Mouse (Mus musculus) ES-Bruce4 (cell line): ENCODE results near the gene Tamm41.

Source experiments
- CTCF ChIP-seq: IDR thresholded peaks from one replicate; pipeline ENCODE4 v1.8.1; 2011; ENCODE audit warnings: low read depth, low read length
- EP300 ChIP-seq: IDR thresholded peaks from 2 replicates; pipeline ENCODE4 v1.6.1; 2011; ENCODE audit warnings: low read depth, low read length; ENCODE audit not compliant: insufficient read depth
- POLR2A ChIP-seq: IDR thresholded peaks from one replicate; pipeline ENCODE4 v1.8.1; 2011; ENCODE audit warnings: low read length; ENCODE audit not compliant: insufficient read depth

GRCm38 (mm10) chr6:114967623-114968022 lies 70.1 kb downstream of the Tamm41 start:
- no peak for TF ChIP-seq POLR2A
- no peak for TF ChIP-seq EP300
- no peak for TF ChIP-seq CTCF
